Mouse (Mus musculus): Measurements from ENCODE around the gene Gm42517. TPM values are rescaled to one million over a fixed set of nuclear protein-coding genes. Genes with fewer than 3 reads are reported as not detected.

Gene Gm42517
- polyA plus RNA-seq (2015; fragmentation: Nextera tagmentation; extraction: Ambion mirVana) = 0.28 and 0.31 TPM in 2 replicates

GRCm38 (mm10) chr5:108367871-108368332 lies at the start of gene Gm42517:
Gene Gm42517 (minus strand): TSS chr5:108367922.
- peaks cover 30% of the 10 kb centered on the region for H3K4me1 ChIP-seq
- peak within 1 kb of the TSS; percentile 58 for H3K4me3 ChIP-seq
- no peaks in the 10 kb centered on the region for H3K9me3 ChIP-seq (replicated peaks)
- ATAC-seq = peak; percentile 32; the same call in 1 of the 2 replicates
- peak within 1 kb of the TSS; percentile 64 for H3K9ac ChIP-seq
- 2% methylated on average over 20 of the region's 36 CpGs for WGBS
- no peak within 1 kb of the TSS for H3K27ac ChIP-seq
- peaks cover 97% of the 10 kb centered on the region for H3K27me3 ChIP-seq
- H3K4me2 ChIP-seq = peak within 1 kb of the TSS; percentile 87
- no peaks in the 10 kb centered on the region for H3K36me3 ChIP-seq (ENCODE audit: poor library complexity, severe bottlenecking)

GRCm38 (mm10) chr5:108414711-108415110 lies 47.0 kb upstream of the Gm42517 start:
- no peaks in the 10 kb centered on the region for H3K4me1 ChIP-seq
- WGBS = 74% methylated on average over 2 of the region's 2 CpGs
- ATAC-seq = no peak
- H3K27ac ChIP-seq = no peak overlapping the region
- no peaks in the 10 kb centered on the region for H3K9me3 ChIP-seq (replicated peaks)
- H3K4me2 ChIP-seq = no peak overlapping the region
- H3K9ac ChIP-seq = no peak overlapping the region
- H3K36me3 ChIP-seq (ENCODE audit: poor library complexity, severe bottlenecking) = no peaks in the 10 kb centered on the region
- H3K4me3 ChIP-seq = no peak overlapping the region
- H3K27me3 ChIP-seq = no peaks in the 10 kb centered on the region

DNA sequence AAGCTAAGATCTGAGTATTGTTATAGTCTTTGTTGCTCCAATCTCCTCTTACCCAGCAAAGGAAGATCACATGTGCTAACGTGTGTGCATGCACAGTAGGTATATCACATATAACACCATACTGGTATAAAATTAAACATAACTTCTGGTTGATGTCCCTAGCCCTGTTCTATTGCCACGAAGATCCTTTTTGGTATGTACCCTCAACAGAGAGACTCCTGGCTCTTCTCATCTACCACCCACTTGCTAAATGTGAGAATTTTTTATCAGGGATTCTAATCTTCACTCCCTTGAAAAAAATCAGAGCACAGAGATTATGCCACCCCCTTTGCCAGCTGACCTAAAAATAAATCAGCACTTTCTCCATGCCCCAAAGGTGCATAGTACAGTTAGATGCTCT lies 39.3 kb upstream of the Gm42517 start:
- Histone ChIP-seq H3K9me3 (replicated peaks) (no peaks in the 10 kb centered on the region), H3K27me3 (no peaks in the 10 kb centered on the region), H3K4me2 (no peak overlapping the region), H3K4me3 (no peak overlapping the region), H3K27ac (no peak overlapping the region), H3K4me1 (no peaks in the 10 kb centered on the region), H3K36me3 (ENCODE audit: poor library complexity, severe bottlenecking) (no peaks in the 10 kb centered on the region), H3K9ac (no peak overlapping the region)
- no peak for ATAC-seq
- WGBS = 73% methylated on average over 2 of the region's 2 CpGs

- Histone ChIP-seq H3K9ac (no peak overlapping the region), H3K4me2 (no peak overlapping the region), H3K27ac (no peak overlapping the region), H3K4me3 (no peak overlapping the region), H3K27me3 (no peaks in the 10 kb centered on the region), H3K36me3 (ENCODE audit: poor library complexity, severe bottlenecking) (no peaks in the 10 kb centered on the region), H3K4me1 (no peaks in the 10 kb centered on the region), H3K9me3 (replicated peaks) (no peaks in the 10 kb centered on the region)
- no peak for ATAC-seq
- 85% methylated on average over 1 of the region's 1 CpGs for WGBS
Observed at GRCm38 (mm10) chr5:108405460-108405859, 37.7 kb upstream of the Gm42517 start.

- Histone ChIP-seq H3K9ac (no peak overlapping the region), H3K27me3 (no peaks in the 10 kb centered on the region), H3K4me3 (no peak overlapping the region), H3K4me2 (no peak overlapping the region), H3K27ac (no peak overlapping the region), H3K9me3 (replicated peaks) (no peaks in the 10 kb centered on the region), H3K4me1 (no peaks in the 10 kb centered on the region), H3K36me3 (ENCODE audit: poor library complexity, severe bottlenecking) (no peaks in the 10 kb centered on the region)
- WGBS = 83% methylated on average over 4 of the region's 4 CpGs
- ATAC-seq = no peak
Observed at GRCm38 (mm10) chr5:108403453-108403852, 35.7 kb upstream of the Gm42517 start.

DNA sequence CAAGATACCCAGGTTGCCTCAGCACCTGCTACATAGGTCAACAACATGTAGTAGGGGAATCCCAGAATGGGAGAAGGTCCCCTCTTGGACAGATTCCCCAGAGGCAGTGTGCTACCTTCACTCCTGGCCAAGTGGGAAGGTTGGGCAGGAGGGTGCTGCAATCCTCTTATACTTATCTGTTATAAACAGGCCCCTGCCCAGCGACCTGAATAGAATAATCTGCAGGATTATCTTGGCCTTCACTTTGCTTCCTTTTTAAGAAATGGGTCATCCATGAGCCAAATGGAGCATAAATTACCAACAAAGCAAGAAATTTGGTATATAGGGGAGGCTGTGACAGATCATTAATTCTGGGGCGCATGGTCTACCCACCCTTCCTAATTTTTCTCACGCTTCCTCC lies 22.0 kb upstream of the Gm42517 start:
- no peaks in the 10 kb centered on the region for H3K36me3 ChIP-seq (ENCODE audit: poor library complexity, severe bottlenecking)
- no peak overlapping the region for H3K9ac ChIP-seq
- no peaks in the 10 kb centered on the region for H3K9me3 ChIP-seq (replicated peaks)
- H3K4me2 ChIP-seq = no peak overlapping the region
- no peak overlapping the region for H3K4me3 ChIP-seq
- H3K27me3 ChIP-seq = 0 out of 2 replicates have a peak, but pooled peaks cover 3% of the 10 kb centered on the region
- H3K27ac ChIP-seq = no peak overlapping the region
- 69% methylated on average over 3 of the region's 3 CpGs for WGBS
- no peaks in the 10 kb centered on the region for H3K4me1 ChIP-seq
- ATAC-seq = no peak

DNA sequence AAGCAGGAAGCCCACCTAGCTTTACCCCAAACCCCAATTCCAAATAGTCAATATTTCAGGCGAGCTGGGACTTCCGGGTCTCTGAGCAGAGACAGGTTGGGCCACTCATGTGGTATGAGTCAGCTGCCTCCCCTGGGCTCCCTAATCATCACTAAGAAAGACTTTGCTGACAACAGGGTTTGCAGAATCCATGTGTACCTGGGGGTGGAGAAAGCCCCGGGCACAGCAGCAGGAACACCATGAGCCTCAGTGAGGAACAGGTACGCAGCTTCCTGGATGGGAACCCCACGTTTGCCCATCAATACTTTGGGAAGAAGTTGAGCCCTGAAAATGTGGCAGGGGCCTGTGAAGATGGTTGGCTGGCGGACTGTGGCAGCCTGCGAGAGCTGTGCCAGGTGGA lies 20.5 kb upstream of the Gm42517 start, which contains the start of gene Pde6b:
TSS of gene Pde6b (plus strand) at position 191 of the 400 bp plus-strand sequence.
- H3K9ac ChIP-seq = no peak within 1 kb of the TSS
- H3K4me1 ChIP-seq = no peaks in the 10 kb centered on the region
- H3K27ac ChIP-seq = no peak within 1 kb of the TSS
- H3K9me3 ChIP-seq (replicated peaks) = no peaks in the 10 kb centered on the region
- no peaks in the 10 kb centered on the region for H3K36me3 ChIP-seq (ENCODE audit: poor library complexity, severe bottlenecking)
- 0 out of 2 replicates have a peak, but pooled peaks cover 3% of the 10 kb centered on the region for H3K27me3 ChIP-seq
- no peak within 1 kb of the TSS for H3K4me3 ChIP-seq
- H3K4me2 ChIP-seq = no peak within 1 kb of the TSS
- ATAC-seq = no peak
- WGBS = 77% methylated on average over 7 of the region's 7 CpGs

DNA sequence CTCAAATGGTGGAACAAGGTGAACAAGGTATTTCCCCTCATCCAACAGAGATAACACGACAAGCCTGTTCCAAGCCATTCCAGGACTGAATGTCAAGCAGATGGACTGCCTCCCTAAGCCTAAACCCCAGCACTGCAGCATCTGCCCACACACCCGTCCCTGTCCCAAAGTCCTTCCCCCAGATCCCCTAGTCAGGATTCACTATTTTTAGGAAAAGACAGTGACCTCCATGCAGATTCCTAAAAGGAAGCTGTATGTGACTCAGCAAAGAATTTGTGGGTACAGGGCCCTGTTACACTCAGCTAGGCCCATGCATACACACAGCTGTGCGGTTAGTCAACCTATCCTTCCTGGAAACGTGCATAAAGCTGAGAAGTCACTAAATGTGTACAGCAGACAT lies 18.7 kb upstream of the Gm42517 start:
- ATAC-seq = no peak
- 71% methylated on average over 4 of the region's 4 CpGs for WGBS
- no peaks in the 10 kb centered on the region for H3K36me3 ChIP-seq (ENCODE audit: poor library complexity, severe bottlenecking)

GRCm38 (mm10) chr5:108385632-108386031 lies 17.9 kb upstream of the Gm42517 start:
- WGBS = 87% methylated on average over 2 of the region's 2 CpGs
- H3K27ac ChIP-seq = no peak overlapping the region
- H3K9ac ChIP-seq = no peak overlapping the region
- H3K4me2 ChIP-seq = no peak overlapping the region
- no peaks in the 10 kb centered on the region for H3K4me1 ChIP-seq
- ATAC-seq = no peak
- H3K27me3 ChIP-seq = 0 out of 2 replicates have a peak, but pooled peaks cover 3% of the 10 kb centered on the region
- no peaks in the 10 kb centered on the region for H3K9me3 ChIP-seq (replicated peaks)
- no peak overlapping the region for H3K4me3 ChIP-seq
- H3K36me3 ChIP-seq (ENCODE audit: poor library complexity, severe bottlenecking) = no peaks in the 10 kb centered on the region

More for the DNA sequence above, 18.7 kb upstream of the Gm42517 start:
- Histone ChIP-seq H3K27me3 (0 out of 2 replicates have a peak, but pooled peaks cover 3% of the 10 kb centered on the region), H3K9ac (no peak overlapping the region), H3K9me3 (replicated peaks) (no peaks in the 10 kb centered on the region), H3K4me3 (no peak overlapping the region), H3K4me2 (no peak overlapping the region), H3K4me1 (no peaks in the 10 kb centered on the region), H3K27ac (no peak overlapping the region)

DNA sequence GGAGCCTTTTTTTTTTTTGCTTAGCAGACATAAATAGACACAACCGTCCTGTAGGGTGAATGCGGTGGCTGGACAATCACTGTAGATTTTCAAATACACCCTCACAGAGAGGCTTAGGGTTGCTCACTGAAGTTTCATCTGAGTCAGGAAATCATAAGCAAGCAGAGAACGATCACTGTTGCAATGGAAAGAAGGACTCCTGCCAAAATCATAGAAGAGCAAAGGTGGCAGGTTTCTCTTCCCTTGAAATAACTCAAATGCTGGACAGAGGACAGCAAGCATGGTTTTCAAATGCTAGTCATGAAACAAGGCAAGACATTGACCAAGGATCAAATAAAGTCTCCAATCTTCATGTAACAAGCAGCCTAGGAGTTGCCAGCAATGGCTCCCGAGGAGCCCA lies 10.6 kb upstream of the Gm42517 start:
- Histone ChIP-seq H3K9me3 (replicated peaks) (no peaks in the 10 kb centered on the region), H3K4me3 (no peak overlapping the region), H3K27me3 (peaks cover 7% of the 10 kb centered on the region; the same call in 1 of the 2 replicates), H3K4me1 (no peaks in the 10 kb centered on the region), H3K36me3 (ENCODE audit: poor library complexity, severe bottlenecking) (no peaks in the 10 kb centered on the region), H3K9ac (no peak overlapping the region), H3K27ac (no peak overlapping the region), H3K4me2 (no peak overlapping the region)
- ATAC-seq = no peak
- WGBS = 88% methylated on average over 4 of the region's 4 CpGs

GRCm38 (mm10) chr5:108376059-108376458 lies 8.3 kb upstream of the Gm42517 start:
- no peaks in the 10 kb centered on the region for H3K36me3 ChIP-seq (ENCODE audit: poor library complexity, severe bottlenecking)
- no peak overlapping the region for H3K4me2 ChIP-seq
- no peak overlapping the region for H3K27ac ChIP-seq
- WGBS = 65% methylated on average over 1 of the region's 1 CpGs
- no peak for ATAC-seq
- H3K4me1 ChIP-seq = no peaks in the 10 kb centered on the region
- peaks cover 25% of the 10 kb centered on the region for H3K27me3 ChIP-seq
- H3K4me3 ChIP-seq = no peak overlapping the region
- H3K9ac ChIP-seq = no peak overlapping the region
- no peaks in the 10 kb centered on the region for H3K9me3 ChIP-seq (replicated peaks)

DNA sequence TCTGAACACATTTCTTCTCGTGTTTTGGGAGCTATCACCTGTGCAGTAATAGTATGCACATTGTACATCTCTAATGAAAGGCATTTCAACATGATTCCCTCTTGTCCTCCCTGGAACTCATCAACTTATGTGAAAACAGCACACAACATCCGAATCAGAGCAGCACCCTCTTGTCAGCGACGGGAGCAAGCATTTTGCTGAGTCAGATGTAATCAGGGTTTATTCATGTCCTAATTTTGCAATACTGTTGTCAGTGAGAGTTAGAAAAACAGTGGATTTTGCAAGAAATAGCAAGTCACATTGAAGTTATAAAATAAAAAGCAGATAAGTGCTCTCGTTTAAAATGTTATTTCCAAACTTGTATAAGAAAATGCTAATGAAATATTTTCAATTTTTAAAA lies 6.4 kb upstream of the Gm42517 start:
- H3K4me2 ChIP-seq = no peak overlapping the region
- no peak overlapping the region for H3K9ac ChIP-seq
- no peaks in the 10 kb centered on the region for H3K36me3 ChIP-seq (ENCODE audit: poor library complexity, severe bottlenecking)
- no peak for ATAC-seq
- no peaks in the 10 kb centered on the region for H3K9me3 ChIP-seq (replicated peaks)
- H3K4me3 ChIP-seq = no peak overlapping the region
- 68% methylated on average over 5 of the region's 5 CpGs for WGBS
- peaks cover 4% of the 10 kb centered on the region for H3K4me1 ChIP-seq
- H3K27me3 ChIP-seq = peaks cover 44% of the 10 kb centered on the region
- no peak overlapping the region for H3K27ac ChIP-seq

- Histone ChIP-seq H3K27ac (no peak overlapping the region), H3K36me3 (ENCODE audit: poor library complexity, severe bottlenecking) (no peaks in the 10 kb centered on the region), H3K4me1 (peaks cover 30% of the 10 kb centered on the region), H3K9ac (no peak overlapping the region), H3K4me3 (no peak overlapping the region), H3K9me3 (replicated peaks) (no peaks in the 10 kb centered on the region), H3K27me3 (peaks cover 81% of the 10 kb centered on the region), H3K4me2 (no peak overlapping the region)
- WGBS = 2% methylated on average over 6 of the region's 6 CpGs
- ATAC-seq = no peak
Observed at GRCm38 (mm10) chr5:108369964-108370363, 2.2 kb upstream of the Gm42517 start.

All from forebrain, embryonic 13.5 days (tissue).